Mouse (Mus musculus) bone marrow, adult 2 months (tissue): ENCODE measurements around the gene Slc3a1. TPM values are rescaled to one million over a fixed set of nuclear protein-coding genes. Genes with fewer than 3 reads are reported as not detected.

Source experiments
- H3K27ac ChIP-seq: fragments of 200-500 bp; 2 replicates; pipeline ENCODE4 v1.5.1; 2012; ENCODE audit warnings: low read depth, mild to moderate bottlenecking, control low read depth, inconsistent platforms, low read length; ENCODE audit not compliant: control insufficient read depth, poor library complexity, insufficient read depth
- H3K4me1 ChIP-seq: fragments of 200-500 bp; 2 replicates; pipeline ENCODE4 v1.6.1; 2011; ENCODE audit warnings: low read length; ENCODE audit not compliant: control insufficient read depth, insufficient read depth
- H3K4me3 ChIP-seq: fragments of 200-500 bp; replicated peaks from 2 replicates; pipeline ENCODE3; 2011; ENCODE audit warnings: mild to moderate bottlenecking, low read depth, low read length, control low read depth; ENCODE audit not compliant: control insufficient read depth
- CTCF ChIP-seq: fragments of 200-500 bp; IDR thresholded peaks from 2 replicates; pipeline ENCODE4 v1.5.1; 2011; ENCODE audit warnings: low read length, control low read depth; ENCODE audit not compliant: control insufficient read depth, insufficient read depth
- POLR2A ChIP-seq: fragments of 200-500 bp; IDR thresholded peaks from 2 replicates; pipeline ENCODE4 v1.6.1; 2011; ENCODE audit warnings: low read depth, mild to moderate bottlenecking, control low read depth, low read length, borderline replicate concordance; ENCODE audit not compliant: control insufficient read depth
- WGBS: fragments of 180-500 bp; shearing (Covaris S2); methylation state at CpG from one replicate; pipeline ENCODE4 v1.1.7; 2018; 5-methylcytosine and 5-hydroxymethylcytosine counted together
- polyA plus RNA-seq: library from polyadenylated mRNA; stranded (reverse); fragments of >200 nt; gene quantifications from 2 replicates; pipeline ENCODE4 v1.2.4, GENCODE M21; 2011; ENCODE audit warnings: low replicate concordance; ENCODE audit not compliant: missing spikeins, insufficient read depth, insufficient read length

Gene Slc3a1
- polyA plus RNA-seq, 1 experiment, result 1.3 TPM

- Histone ChIP-seq H3K27ac (no peak overlapping the region), H3K4me3 (no peak overlapping the region), H3K4me1 (no peaks in the 10 kb centered on the region; the same call in 1 of the 2 replicates)
- 96% methylated on average over 6 of the region's 6 CpGs for WGBS
- TF ChIP-seq POLR2A, result no peak
- TF ChIP-seq CTCF, result no peak
Measured at GRCm38 (mm10) chr17:85013485-85013884, 14.7 kb upstream of the Slc3a1 start.

GRCm38 (mm10) chr17:85014632-85015031 lies 13.5 kb upstream of the Slc3a1 start:
- H3K27ac ChIP-seq, result no peak overlapping the region
- WGBS, result 96% methylated on average over 3 of the region's 3 CpGs
- H3K4me3 ChIP-seq, result no peak overlapping the region
- no peaks in the 10 kb centered on the region; the same call in 1 of the 2 replicates for H3K4me1 ChIP-seq
- no peak for TF ChIP-seq CTCF
- TF ChIP-seq POLR2A, result no peak

GRCm38 (mm10) chr17:85018344-85018743 lies 9.8 kb upstream of the Slc3a1 start:
- no peak overlapping the region for H3K27ac ChIP-seq
- WGBS, result 69% methylated on average over 3 of the region's 3 CpGs
- TF ChIP-seq CTCF, result no peak
- TF ChIP-seq POLR2A, result no peak
- no peaks in the 10 kb centered on the region; the same call in 1 of the 2 replicates for H3K4me1 ChIP-seq
- H3K4me3 ChIP-seq, result no peak overlapping the region

GRCm38 (mm10) chr17:85018794-85019193 lies 9.4 kb upstream of the Slc3a1 start:
- Histone ChIP-seq H3K4me1 (no peaks in the 10 kb centered on the region; the same call in 1 of the 2 replicates), H3K4me3 (no peak overlapping the region), H3K27ac (no peak overlapping the region)
- TF ChIP-seq CTCF (no peak), POLR2A (no peak)
- WGBS, result 7% methylated on average over 5 of the region's 5 CpGs

- H3K4me3 ChIP-seq, result no peak overlapping the region
- WGBS, result 84% methylated on average over 3 of the region's 3 CpGs
- no peak overlapping the region for H3K27ac ChIP-seq
- no peaks in the 10 kb centered on the region for H3K4me1 ChIP-seq
- TF ChIP-seq CTCF, result no peak
- TF ChIP-seq POLR2A, result no peak
Measured at GRCm38 (mm10) chr17:85020343-85020742, 7.8 kb upstream of the Slc3a1 start.

- TF ChIP-seq CTCF, result no peak
- TF ChIP-seq POLR2A, result no peak
- Histone ChIP-seq H3K4me1 (no peaks in the 10 kb centered on the region), H3K4me3 (no peak overlapping the region), H3K27ac (no peak overlapping the region)
- WGBS, result 52% methylated on average over 22 of the region's 22 CpGs
Measured at GRCm38 (mm10) chr17:85023247-85024167, 4.7 kb upstream of the Slc3a1 start.

GRCm38 (mm10) chr17:85024237-85024636 lies 3.9 kb upstream of the Slc3a1 start:
- 85% methylated on average over 8 of the region's 8 CpGs for WGBS
- Histone ChIP-seq H3K4me1 (no peaks in the 10 kb centered on the region), H3K4me3 (no peak overlapping the region), H3K27ac (no peak overlapping the region)
- no peak for TF ChIP-seq POLR2A
- no peak for TF ChIP-seq CTCF

- H3K27ac ChIP-seq, result no peak overlapping the region
- WGBS, result 91% methylated on average over 6 of the region's 6 CpGs
Measured at GRCm38 (mm10) chr17:85025151-85025550, 3.0 kb upstream of the Slc3a1 start.

GRCm38 (mm10) chr17:85026436-85026835 lies 1.7 kb upstream of the Slc3a1 start:
- no peaks in the 10 kb centered on the region for H3K4me1 ChIP-seq
- TF ChIP-seq POLR2A (no peak), CTCF (no peak)
- H3K27ac ChIP-seq, result no peak overlapping the region
- no peak overlapping the region for H3K4me3 ChIP-seq
- WGBS, result 80% methylated on average over 6 of the region's 6 CpGs

More at GRCm38 (mm10) chr17:85025151-85025550, 3.0 kb upstream of the Slc3a1 start:
- no peaks in the 10 kb centered on the region for H3K4me1 ChIP-seq
- TF ChIP-seq POLR2A (no peak), CTCF (no peak)
- no peak overlapping the region for H3K4me3 ChIP-seq
